Mouse (Mus musculus) liver, embryonic 14.5 days (tissue): ENCODE results near the gene Rerg. TPM values are rescaled to one million over a fixed set of nuclear protein-coding genes. Genes with fewer than 3 reads are reported as not detected.

Source experiments
- ATAC-seq: fragments of 200-750 bp; cut with Nextera tagmentation; 2 replicates; pipeline ENCODE4 v1.8.0; 2017; ENCODE audit warnings: moderate number of reproducible peaks, mild to moderate bottlenecking, moderate library complexity; ENCODE audit not compliant: insufficient read depth
- DNase-seq, 3 experiments: peaks; one replicate each; pipeline ENCODE4 v3.0.0-alpha.2; 2012 to 2013; ENCODE audit warnings: low read depth in 3 of 3, low spot score in 3 of 3
- H3K27ac ChIP-seq: fragments of 300-500 bp; sonication (generic); 2 replicates; pipeline ENCODE4 v1.5.1; 2014; ENCODE audit warnings: moderate library complexity, mild to moderate bottlenecking, control low read depth, inconsistent platforms
- H3K27me3 ChIP-seq: fragments of 300-500 bp; sonication (generic); 2 replicates; pipeline ENCODE4 v1.6.1; 2014; ENCODE audit warnings: mild to moderate bottlenecking, low read length, moderate library complexity; ENCODE audit not compliant: control insufficient read depth, insufficient read depth
- H3K36me3 ChIP-seq: fragments of 300-500 bp; sonication (generic); replicated peaks from 2 replicates; pipeline ENCODE4 v1.6.1; 2014; ENCODE audit warnings: low read depth; ENCODE audit not compliant: control insufficient read depth, insufficient read depth
- H3K4me1 ChIP-seq, 2 experiments: fragments of 200-500 bp in 1 of 2; fragments of 300-500 bp in 1 of 2; sonication (generic) in 1 of 2; replicated peaks; 2 replicates each; pipeline ENCODE4 v1.6.1; 2012 to 2014; ENCODE audit warnings: antibody characterized with exemption in 1 of 2, inconsistent platforms in 1 of 2, low read length in 1 of 2; ENCODE audit not compliant: control insufficient read depth in 2 of 2, insufficient read depth in 2 of 2
- H3K4me2 ChIP-seq: fragments of 300-500 bp; sonication (generic); 2 replicates; pipeline ENCODE4 v1.6.1; 2014; ENCODE audit warnings: low read depth, mild to moderate bottlenecking, control low read depth, moderate library complexity
- H3K4me3 ChIP-seq, 2 experiments: fragments of 200-500 bp in 1 of 2; fragments of 300-500 bp in 1 of 2; sonication (generic) in 1 of 2; 2 replicates each; pipeline ENCODE4 v1.5.1; 2012 to 2014; ENCODE audit warnings: low read depth in 2 of 2, low read length in 2 of 2, mild to moderate bottlenecking in 2 of 2, control low read depth in 1 of 2, inconsistent platforms in 1 of 2, moderate library complexity in 1 of 2; ENCODE audit not compliant: insufficient read depth in 1 of 2
- H3K9ac ChIP-seq: fragments of 300-500 bp; sonication (generic); replicated peaks from 2 replicates; pipeline ENCODE4 v1.6.1; 2014; ENCODE audit warnings: mild to moderate bottlenecking, control low read depth, moderate library complexity
- H3K9me3 ChIP-seq: fragments of 300-500 bp; sonication (generic); 2 replicates; pipeline ENCODE4 v1.6.1; 2016; ENCODE audit warnings: low read length, mixed read lengths; ENCODE audit not compliant: control insufficient read depth
- CTCF ChIP-seq: IDR thresholded peaks from 2 replicates; pipeline ENCODE4 v1.5.1; 2016; ENCODE audit warnings: antibody characterized with exemption, low read depth, control low read depth
- EP300 ChIP-seq: IDR thresholded peaks from 2 replicates; pipeline ENCODE4 v1.6.1; 2016; ENCODE audit warnings: antibody characterized with exemption, low read depth
- WGBS: fragments of 180-500 bp; shearing (Covaris S2); extraction: QIAGEN DNeasy Blood & Tissue Kit; methylation state at CpG from one replicate; pipeline ENCODE4 v1.1.7; 2014; ENCODE audit not compliant: insufficient replicate concordance; 5-methylcytosine and 5-hydroxymethylcytosine counted together
- polyA plus RNA-seq, 2 experiments: library from polyadenylated mRNA; depleted of rRNA in 1 of 2; stranded (reverse) in 1 of 2; unstranded in 1 of 2; fragments of >200 nt; fragmentation: Nextera tagmentation in 1 of 2; extraction: Ambion mirVana in 1 of 2; gene quantifications; 2 replicates each; pipeline versions ENCODE4 v1.2.1 to v1.2.3; 2012 to 2014

Rerg gene
- polyA plus RNA-seq, 2 experiments, result 1.2 to 1.9 TPM

- H3K4me2 ChIP-seq, result no peak overlapping the region
- no peaks in the 10 kb centered on the region for H3K36me3 ChIP-seq
- 40% methylated on average over 5 of the region's 5 CpGs for WGBS
- DNase-seq, result no peak
- no peaks in the 10 kb centered on the region for H3K27me3 ChIP-seq
- TF ChIP-seq CTCF, result no peak
- TF ChIP-seq EP300, result no peak
- no peak overlapping the region for H3K9ac ChIP-seq
- no peak overlapping the region for H3K4me3 ChIP-seq
- ATAC-seq, result no peak
- no peaks in the 10 kb centered on the region for H3K4me1 ChIP-seq
- no peaks in the 10 kb centered on the region for H3K9me3 ChIP-seq
- H3K27ac ChIP-seq, result no peak overlapping the region
These were observed 159.1 kb downstream of the Rerg start for GRCm38 (mm10) chr6:137011187-137011586.

Other genes starting within 250 kb of the Rerg start
- 0.06 and 0.08 TPM in 2 replicates for gene Erp27, start 248.3 kb downstream of the Rerg start, polyA plus RNA-seq (2012; rRNA removed)
- 0.09 TPM in 1 of 2 replicates, not detected in the other for gene Erp27, start 248.3 kb downstream of the Rerg start, polyA plus RNA-seq (2014; fragmentation: Nextera tagmentation; extraction: Ambion mirVana)
- gene Pde6h, start 246.7 kb downstream of the Rerg start, polyA plus RNA-seq (2012; rRNA removed), result 0.01 TPM in 1 of 2 replicates, not detected in the other
- gene Pde6h, start 246.7 kb downstream of the Rerg start, polyA plus RNA-seq (2014; fragmentation: Nextera tagmentation; extraction: Ambion mirVana), result not detected in 2 replicates
- gene Arhgdib, start 228.6 kb downstream of the Rerg start, polyA plus RNA-seq (2012; rRNA removed), result 79.4 and 84.5 TPM in 2 replicates
- 108 and 122 TPM in 2 replicates for gene Arhgdib, start 228.6 kb downstream of the Rerg start, polyA plus RNA-seq (2014; fragmentation: Nextera tagmentation; extraction: Ambion mirVana)
- gene Ptpro, start 81.8 kb upstream of the Rerg start, polyA plus RNA-seq (2012; rRNA removed), result 0.28 and 0.40 TPM in 2 replicates
- gene Ptpro, start 81.8 kb upstream of the Rerg start, polyA plus RNA-seq (2014; fragmentation: Nextera tagmentation; extraction: Ambion mirVana), result 0.55 and 0.68 TPM in 2 replicates